Mouse (Mus musculus): ENCODE data around the gene Olfr715. TPM values are rescaled to one million over a fixed set of nuclear protein-coding genes. Genes with fewer than 3 reads are reported as not detected.
"Not testable (repeated sequence)": the region's sequence is repeated elsewhere in the genome, so short reads cannot be mapped to it uniquely, and the experiment has no call there.

Gene Olfr715
- not detected for total RNA-seq (2021)

DNA sequence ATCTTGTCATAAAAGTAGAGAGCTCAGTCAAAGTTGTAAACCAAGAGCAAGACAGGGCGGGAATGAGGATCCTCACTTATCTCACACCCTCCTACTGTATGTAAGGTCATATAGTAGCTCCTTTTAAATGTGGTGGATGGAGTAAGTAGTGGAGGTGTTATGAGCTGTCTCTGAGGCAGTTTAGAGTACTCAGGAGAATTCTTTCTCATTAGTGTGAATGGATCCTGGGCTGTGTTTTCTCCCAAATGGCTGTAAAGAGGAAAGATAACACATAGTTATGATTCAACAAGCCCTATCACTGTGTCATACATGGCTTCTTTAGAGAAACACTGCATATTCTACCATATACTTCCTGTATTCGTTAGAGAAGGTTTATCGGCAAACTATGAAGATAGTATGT lies at the start of gene Olfr715:
Gene Olfr715 (minus strand): TSS at position 101 of the 400 bp plus-strand sequence.
- intact Hi-C loops (cut with DNase I); DNase-seq (ENCODE audit: low spot score in 2 of 2): not testable (repeated sequence)

- DNase-seq (ENCODE audit: low spot score in 2 of 2): no peak
- intact Hi-C loops (cut with DNase I): no loop called here
Observed at GRCm38 (mm10) chr7:107180406-107180805, 49.5 kb upstream of the Olfr715 start.

DNA sequence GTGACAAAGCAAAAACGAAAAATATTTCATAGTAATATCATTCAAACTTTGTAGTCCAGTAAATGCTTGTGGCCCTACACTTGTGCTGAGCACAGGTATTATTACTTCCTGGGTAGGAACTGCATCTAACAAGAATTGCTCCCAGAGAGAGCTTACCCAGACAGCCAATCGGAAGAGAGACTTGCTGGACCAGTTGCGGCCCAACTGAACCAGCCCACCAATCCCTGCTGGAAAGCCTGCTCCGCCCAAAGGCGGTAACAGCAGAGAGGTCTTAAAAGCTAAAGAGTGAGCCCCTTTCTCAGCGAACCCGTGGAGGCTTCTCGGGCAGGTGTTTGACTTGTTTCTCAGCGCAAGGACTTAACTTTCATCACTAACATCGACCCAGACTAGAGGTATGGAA lies 35.8 kb upstream of the Olfr715 start, which contains the start of gene Nlrp14:
Gene Nlrp14 (plus strand): TSS at position 301 of the 400 bp plus-strand sequence.
- no peak for DNase-seq (ENCODE audit: low spot score in 2 of 2)
- intact Hi-C loops (cut with DNase I): no loop called here

DNA sequence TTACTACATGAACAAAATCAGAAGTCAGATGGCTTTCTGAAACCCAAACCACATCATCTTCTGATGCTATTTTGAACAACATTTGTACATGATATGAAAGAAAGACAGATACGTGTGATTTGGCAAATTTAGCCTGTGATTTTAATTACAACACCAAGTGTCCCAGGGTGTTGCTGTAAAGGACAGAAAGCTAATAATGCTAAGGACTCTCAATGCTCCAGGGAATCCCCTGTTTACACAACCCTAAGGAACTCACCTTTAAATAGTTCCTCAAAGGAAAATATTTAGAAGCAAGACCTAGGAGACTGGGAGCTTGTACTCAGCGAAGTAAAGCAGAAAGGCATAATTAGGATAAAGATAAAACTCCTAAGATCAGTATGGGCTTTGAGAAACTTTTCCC lies 7.1 kb upstream of the Olfr715 start, which contains the start of gene Olfr716:
Gene Olfr716 (plus strand): TSS at position 301 of the 400 bp plus-strand sequence.
- DNase-seq (ENCODE audit: low spot score in 2 of 2); intact Hi-C loops (cut with DNase I): not testable (repeated sequence)

DNA sequence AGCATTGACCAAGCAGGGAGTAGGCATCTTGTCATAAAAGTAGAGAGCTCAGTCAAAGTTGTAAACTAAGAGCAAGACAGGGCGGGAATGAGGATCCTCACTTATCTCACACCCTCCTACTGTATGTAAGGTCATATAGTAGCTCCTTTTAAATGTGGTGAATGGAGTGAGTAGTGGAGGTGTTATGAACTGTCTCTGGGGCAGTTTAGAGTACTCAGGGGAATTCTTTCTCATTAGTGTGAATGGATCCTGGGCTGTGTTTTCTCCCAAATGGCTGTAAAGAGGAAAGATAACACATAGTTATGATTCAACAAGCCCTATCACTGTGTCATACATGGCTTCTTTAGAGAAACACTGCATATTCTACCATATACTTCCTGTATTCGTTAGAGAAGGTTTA lies 20.6 kb downstream of the Olfr715 start, which contains the start of gene Olfr715b:
Gene Olfr715b (minus strand): TSS at position 101 of the 400 bp plus-strand sequence.
- DNase-seq (ENCODE audit: low spot score in 2 of 2); intact Hi-C loops (cut with DNase I): not testable (repeated sequence)

GRCm38 (mm10) chr7:107092920-107093319 lies 38.0 kb downstream of the Olfr715 start, which contains the start of gene Olfr17:
Olfr17 (plus strand) TSS chr7:107093220.
- intact Hi-C loops (cut with DNase I): no loop called here
- no peak for DNase-seq (ENCODE audit: low spot score in 2 of 2)

Other genes starting within 250 kb of the Olfr715 start
- gene Olfr706, start 242.9 kb downstream of the Olfr715 start, total RNA-seq (2021): not detected
- not detected for gene Olfr707, start 229.8 kb downstream of the Olfr715 start, total RNA-seq (2021)
- gene Olfr1532-ps1, start 223.1 kb downstream of the Olfr715 start, total RNA-seq (2021): not detected
- gene Olfr709-ps1, start 198.9 kb downstream of the Olfr715 start, total RNA-seq (2021): under 1 TPM in 1 of 2 experiments, not detected in 1; 0.09 TPM
- gene Olfr710, start 182.8 kb downstream of the Olfr715 start, total RNA-seq (2021): not detected
- not detected for gene Olfr6, start 167.1 kb downstream of the Olfr715 start, total RNA-seq (2021)
- not detected for gene Olfr711, start 155.6 kb downstream of the Olfr715 start, total RNA-seq (2021)
- not detected for gene Olfr2, start 125.0 kb downstream of the Olfr715 start, total RNA-seq (2021)
- not detected for gene Olfr713, start 99.9 kb downstream of the Olfr715 start, total RNA-seq (2021)
- gene Olfr714, start 60.1 kb downstream of the Olfr715 start, total RNA-seq (2021): not detected
- gene Olfr17, start 37.9 kb downstream of the Olfr715 start, total RNA-seq (2021): not detected
- gene Olfr715b, start 20.7 kb downstream of the Olfr715 start, total RNA-seq (2021): not detected
- gene Olfr716, start 7.2 kb upstream of the Olfr715 start, total RNA-seq (2021): not detected
- not detected for gene Nlrp14, start 35.9 kb upstream of the Olfr715 start, total RNA-seq (2021)
- not detected for gene Rbmxl2, start 78.4 kb upstream of the Olfr715 start, total RNA-seq (2021)
- gene Syt9, start 239.6 kb upstream of the Olfr715 start, total RNA-seq (2021): 10 to 100 TPM in 1 of 2 experiments, 1 to 10 TPM in 1; 7.4 to 10.2 TPM

All from left cerebral cortex, postnatal 36 days (tissue).